Mouse (Mus musculus) thymus, postnatal 25 days (tissue): ENCODE data around the gene Art3.

Source experiments
- DNase-seq: peaks from one replicate; pipeline ENCODE4 v3.0.0; 2022

Gene Art3

DNA sequence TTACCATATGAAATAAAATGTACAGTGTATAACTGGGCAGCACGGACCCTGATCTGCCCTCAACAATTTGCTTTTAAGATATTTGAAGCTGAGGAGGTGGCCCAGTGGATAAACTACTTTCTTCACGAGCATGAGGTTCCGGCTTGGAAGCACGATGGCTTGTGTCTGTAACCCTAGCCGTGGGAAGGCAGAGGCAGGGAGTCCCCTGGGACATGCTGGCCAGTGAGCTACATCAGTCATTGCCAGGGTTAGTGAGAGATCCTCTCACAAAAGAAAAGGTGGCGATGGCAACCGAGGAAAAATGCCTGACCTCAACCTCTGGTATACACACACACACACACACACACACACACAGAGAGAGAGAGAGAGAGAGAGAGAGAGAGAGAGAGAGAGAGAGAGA, 52.1 kb downstream of the Art3 start:
- DNase-seq = no peak

DNA sequence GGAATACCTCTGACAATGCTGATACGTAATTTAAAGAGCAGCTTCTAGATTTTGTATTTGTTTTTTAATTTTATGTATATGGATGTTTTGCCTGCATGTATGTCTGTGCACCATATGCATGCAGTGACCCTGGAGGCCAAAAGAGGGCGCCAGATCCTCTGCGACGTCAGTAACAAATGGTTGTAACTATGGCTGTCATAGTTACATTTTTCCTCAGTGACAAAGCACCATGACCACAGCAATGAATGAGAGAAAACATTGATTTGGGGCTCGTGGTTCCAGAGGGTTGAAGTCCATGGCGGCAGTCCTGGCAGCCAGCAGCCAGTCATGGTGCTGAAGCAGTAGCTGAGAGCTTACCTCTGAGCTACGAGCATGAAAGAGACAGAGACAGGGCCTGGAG, 53.2 kb downstream of the Art3 start:
- DNase-seq = peak; percentile 42

DNA sequence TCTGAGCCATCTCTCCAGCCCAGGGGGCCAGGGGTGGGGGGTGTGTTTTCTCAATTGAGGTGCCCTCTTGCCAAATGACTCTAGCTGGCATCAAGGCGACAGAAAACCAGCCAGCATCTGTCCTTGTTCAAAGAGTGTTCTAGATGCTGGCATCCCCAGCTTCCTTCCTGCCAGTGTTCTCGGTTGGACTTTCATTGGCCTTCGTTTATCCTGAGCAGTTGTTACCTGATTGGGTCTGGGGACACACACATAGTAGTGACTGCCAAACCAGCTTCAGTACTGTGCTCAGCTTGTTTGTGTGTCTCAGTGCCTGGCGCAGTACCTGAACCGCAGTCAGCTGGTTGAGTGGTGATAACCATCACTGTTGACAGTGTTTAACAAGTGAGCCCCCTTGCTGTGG, 54.5 kb downstream of the Art3 start:
- no peak for DNase-seq

DNA sequence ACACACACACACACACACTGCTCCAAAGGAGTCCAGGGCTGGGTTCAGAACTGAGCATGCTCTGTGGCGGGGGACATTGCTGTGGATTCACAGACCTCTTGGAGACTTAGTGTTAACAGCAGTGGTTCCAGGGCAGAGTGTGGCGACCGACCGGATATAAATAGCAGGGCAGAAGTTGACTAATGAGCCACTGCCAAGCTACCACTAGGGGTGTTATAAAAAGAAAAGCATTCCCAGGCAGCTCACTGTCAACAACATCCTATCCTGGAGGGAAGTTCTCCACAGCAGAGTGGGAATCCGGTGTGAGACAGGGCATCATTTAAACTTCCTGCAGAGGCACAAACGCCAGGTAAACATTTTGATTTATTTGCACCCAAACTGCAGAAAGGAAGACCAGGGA, 55.0 kb downstream of the Art3 start:
- no peak for DNase-seq

DNA sequence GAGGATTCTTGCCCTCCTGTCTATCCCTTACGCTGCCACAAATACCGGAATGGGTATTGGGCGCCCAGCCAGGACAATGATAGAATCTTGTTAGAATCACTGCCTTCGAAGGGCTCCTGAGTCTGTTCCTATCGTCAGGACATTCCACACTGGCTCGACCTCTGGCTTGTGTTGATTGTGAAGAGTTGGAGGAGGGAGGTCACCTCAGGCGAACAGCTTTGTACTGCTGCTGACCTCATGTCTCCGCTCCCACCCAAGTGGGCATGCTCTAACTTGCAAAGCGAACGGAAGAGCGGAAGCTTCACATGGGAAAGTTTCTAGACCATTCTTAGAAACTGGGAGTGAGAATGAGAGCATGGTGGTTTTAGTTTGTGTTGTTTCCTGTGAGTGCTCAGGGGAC, 55.8 kb downstream of the Art3 start:
- DNase-seq = no peak

DNA sequence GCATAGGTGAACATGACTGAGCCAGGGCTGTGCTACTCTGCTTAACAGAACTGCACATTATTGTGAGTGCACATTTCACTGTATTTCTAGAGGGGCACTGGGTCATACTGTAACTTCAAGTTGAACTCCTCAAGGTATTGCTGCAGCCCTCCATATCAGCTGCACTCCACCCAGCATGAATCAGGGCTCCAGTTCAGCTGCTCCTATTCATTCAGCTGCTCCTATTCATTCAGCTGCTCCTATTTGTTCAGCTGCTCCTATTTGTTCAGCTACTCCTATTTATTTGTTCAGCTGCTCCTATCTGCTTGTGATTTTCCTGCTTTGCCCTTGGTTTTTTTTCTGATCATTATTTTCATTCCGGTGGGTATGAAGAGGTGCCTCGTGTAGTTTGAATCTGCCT, 58.4 kb downstream of the Art3 start:
- no peak for DNase-seq

DNA sequence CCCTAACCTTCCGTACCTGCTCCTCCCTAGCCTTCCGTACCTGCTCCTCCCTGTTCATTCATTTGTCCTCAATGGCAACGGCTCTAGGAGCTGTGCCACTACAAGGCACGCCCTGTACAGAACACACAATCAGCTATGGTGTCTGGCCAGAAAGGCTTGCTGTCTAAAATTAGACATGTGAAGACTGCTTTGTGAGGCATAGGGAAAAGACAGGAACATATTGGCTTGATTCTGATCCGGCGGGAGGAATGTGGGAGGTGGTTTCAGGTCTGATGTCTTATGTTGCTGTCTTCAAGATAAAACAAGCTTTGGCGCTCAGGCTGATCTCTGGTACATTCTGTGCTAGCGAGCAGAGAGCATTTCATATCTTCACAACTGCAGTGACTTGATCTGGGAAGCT, 59.0 kb downstream of the Art3 start:
- no peak for DNase-seq

DNA sequence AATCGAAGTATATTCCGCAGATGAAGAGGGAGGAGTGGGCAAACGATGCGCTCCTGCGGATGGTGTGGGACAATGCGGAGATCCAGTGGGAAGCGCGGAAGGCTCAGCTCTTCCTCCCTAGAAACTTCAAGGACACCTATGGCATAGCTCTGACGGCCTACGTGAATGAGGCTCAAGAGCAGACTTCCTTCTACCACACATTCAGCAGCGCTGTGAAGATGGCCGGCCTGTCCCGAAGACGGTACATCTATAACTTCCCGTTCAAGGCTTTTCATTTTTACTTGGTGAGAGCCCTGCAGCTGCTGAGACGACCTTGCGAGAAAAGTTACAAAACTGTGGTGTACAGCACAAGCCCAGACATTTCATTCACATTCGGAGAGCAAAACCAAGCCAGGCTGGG, 60.9 kb downstream of the Art3 start:
- DNase-seq = no peak

DNA sequence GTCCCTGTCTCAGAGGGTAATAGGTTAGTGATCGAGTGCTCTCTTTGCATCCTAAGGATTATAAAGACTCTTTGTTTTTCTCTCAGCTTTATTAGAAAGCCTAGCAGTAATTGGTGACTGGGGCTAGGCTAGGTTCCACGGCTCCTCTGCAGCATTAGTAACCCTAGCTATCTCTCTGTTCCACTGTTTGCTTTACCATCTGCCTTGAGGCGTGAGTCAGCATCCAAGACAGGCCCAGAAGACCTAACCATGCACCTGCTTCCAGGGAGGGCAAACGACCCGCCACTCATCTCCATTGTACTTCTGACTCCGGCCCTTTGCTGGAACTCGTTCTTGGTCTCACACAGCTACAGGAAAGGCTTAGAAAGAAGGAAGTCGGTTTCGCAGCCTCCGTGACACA, 62.2 kb downstream of the Art3 start:
- no peak for DNase-seq

DNA sequence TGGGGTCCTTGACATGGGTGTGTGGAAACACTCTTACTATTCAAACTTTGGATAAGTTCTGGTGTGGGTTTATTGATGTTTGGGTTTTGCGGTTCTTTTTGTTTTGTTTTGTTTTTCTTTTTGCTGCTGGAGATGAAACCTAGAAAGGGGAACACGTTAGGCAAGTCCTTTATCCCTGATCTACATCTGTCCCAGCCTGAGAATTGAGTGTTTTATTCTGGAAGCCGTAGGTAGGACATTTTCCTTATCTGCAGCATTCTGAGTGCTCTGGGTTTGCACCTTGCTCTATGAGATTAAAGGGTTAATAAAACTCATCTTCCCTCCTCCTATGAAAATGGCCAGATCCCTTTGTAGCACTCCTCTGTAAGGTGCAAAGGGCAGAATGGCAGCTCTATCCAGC, 64.1 kb downstream of the Art3 start:
- no peak for DNase-seq

DNA sequence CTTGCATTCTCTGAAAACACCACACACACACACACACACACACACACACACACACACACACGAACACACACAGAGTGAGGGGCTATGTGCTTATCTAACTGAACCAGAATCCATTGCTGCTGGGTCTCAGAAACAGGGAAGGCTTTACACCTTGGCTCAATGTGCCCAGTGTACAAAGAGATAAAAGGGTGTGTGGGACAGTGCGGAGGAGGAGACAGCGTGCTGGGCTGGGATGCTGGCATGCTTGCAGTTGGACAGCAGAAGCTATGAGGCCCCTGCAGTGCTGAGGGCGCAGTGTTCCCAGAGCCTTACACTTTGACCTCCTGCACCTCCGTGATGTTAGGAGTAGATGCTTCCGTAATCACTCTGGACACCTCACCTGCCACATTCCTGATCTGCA, 64.8 kb downstream of the Art3 start:
- no peak for DNase-seq

DNA sequence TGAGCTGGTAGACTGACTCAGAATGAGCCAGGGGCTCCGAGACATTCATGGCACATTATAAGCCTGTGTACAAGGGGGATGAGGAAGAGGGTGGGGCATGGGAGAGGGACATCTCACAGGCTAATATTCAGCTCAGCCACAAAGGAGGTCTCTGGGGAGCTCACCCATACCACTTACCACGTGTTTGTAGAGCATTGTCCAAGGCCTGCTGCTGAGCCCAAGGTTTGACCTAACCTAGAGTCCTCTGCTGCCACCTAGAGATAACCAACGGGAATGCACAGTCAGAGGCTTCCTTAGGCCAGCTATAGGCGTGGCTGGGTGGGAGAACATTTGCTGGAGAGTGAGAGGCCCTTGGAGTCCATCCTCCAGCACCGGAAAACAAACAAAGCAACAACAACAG, 66.5 kb downstream of the Art3 start:
- DNase-seq = peak; percentile 72

DNA sequence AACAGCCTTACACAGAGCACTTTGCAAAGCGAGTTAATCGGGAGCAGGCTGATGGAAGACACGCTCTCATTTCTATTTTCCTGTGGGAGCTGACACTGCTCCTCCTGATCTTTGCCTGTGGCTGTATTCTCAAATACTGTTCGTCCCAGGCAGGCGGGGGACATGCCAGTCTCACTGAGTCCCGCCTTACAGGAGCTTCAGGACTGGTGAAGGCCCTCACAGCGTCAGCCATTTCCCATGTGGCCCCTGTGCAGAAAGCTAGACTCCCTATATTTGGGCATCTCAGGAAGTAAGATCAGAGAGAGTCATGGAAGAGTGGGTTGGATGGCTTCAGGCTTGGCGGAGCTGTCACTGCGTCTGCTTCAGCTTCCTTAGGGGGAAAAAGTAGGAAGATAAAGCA, 71.2 kb downstream of the Art3 start:
- no peak for DNase-seq

DNA sequence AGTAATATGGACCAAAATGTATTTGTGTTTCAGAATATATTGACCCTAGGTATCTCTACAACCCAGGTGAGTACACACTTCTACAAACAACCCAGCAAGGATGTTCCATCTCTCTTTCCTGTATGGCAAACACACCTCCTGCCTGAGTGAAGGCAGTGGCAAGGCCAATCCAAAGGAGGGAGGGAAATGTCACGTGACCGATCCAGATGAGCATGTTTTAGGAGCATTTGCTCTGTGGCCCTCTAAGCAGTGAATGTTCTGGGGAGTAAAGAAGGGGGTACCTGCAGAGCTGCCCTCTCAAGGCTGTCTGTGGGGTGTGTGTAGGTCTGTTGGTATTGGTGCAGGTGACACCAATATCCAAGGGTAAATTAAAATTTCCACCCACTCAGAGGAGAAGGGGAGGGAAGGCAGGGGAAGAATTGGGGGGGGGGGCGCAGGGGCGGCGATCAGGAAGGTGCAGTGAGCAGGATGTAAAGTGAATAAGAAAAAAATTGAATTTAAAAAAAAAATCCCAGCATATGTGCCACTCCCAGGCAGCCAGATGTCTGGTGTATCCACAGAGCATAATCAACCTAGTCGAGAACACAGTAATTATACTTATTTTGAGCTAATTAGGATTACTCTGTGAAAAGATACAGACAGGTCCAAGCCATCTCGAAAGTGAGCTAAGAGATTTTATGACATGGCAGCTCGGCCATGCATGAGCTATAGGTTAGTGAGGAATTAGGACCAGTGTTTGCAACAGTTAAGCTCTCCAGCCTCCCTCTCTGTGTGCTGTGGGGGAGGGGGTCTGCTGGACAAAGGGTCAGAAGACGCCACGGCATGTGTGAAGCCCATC, 72.2 kb downstream of the Art3 start:
- DNase-seq = no peak

DNA sequence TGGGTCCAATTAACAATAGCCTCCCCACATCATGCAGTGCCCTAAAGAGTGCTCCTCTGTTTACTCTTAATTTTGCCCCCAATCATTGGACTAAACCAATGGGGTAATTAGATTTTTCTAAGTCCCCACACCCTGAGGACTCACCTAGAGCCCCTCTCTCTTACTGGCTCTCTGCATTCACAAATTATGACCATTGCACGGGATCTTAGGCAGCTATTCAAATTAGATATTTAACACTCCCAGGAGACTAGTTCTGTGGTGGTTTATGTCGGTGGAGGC, 72.7 kb downstream of the Art3 start:
- no peak for DNase-seq

DNA sequence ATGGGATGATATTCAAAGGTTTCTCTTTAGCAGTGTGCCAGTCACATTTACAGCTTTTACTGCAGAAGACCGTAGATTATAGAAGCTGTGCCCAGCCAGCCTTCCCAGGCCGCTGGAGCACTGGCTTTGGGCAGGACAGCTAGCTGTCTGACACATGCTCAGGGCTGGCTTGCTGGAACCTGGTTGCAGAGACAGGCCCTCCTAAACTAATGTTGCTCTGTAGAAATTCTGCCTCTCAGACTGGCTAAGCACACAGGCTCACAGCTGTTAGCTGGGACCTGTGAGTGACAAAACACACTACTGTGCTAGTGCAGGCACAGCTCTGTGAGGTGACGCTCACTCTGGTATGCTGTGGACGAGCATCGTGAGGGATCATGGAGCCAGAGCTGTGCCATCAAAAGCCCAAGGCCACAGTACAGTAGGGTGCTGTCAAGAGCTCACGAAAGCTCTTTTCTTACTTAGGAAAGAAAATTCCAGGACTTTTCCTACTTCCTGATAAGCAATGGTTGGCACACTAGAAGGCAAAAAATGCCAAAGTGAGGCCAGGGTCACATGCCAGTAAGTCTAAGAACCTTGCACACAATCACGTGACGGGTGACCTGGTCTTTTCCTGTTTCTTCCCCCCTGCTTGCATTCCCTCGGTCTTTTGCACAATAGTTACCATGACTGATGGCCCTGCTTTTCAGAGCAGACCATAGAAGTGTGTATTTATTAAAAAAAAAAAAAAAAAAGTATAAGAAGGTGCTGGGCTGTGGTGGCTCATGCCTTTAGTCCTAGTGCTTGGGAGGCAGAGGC, 77.9 kb downstream of the Art3 start:
- no peak for DNase-seq

DNA sequence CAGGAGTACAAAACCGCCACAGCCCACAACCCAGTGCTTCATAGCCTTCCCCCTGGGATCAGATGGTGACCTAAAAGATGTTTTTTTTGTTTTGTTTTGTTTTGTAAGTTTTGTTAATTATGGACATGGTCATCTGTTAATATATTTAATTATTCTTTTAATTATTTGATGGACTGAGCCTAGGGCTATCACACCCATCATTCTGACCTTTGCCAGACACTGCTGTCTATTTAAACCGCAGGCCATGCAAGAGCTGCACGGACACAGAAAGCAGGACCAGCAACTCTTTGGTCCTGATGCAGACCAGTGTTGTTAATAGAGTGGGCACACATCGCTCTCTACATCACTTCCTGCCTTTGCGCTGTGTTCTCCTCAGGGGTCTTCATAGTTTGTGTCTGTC, 78.9 kb downstream of the Art3 start:
- no peak for DNase-seq

DNA sequence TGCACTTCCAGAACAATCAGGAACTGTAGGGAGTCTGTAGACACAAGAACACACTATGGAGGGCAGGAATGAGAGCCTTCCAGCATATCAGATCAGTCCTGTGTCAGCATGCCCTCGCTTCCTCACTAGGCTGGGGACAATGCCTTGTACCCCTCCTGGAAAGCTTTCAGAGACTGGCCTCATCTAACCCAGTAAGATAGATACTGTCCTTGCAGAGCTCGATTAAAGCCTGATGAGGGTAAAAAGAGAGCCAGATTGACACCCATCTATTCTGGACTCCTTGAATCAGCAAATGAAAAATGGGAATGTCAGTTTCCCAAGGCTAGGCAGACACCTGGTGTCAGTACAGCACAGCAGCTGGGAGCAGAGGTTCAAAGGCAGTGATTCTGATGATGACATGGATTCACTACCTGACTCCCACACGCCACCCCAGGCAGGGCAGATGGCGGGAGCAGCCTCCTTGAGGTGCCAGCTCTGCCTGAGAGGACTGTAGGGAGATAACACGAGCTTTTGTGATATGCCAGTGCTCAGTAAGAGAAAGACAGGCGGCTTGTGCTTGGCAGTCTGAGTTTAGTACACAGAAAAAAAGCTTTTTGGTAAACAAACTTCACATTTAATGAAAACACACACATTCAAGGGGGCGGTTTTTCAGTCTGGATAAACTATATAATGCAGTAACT, 80.0 kb downstream of the Art3 start:
- DNase-seq = no peak

DNA sequence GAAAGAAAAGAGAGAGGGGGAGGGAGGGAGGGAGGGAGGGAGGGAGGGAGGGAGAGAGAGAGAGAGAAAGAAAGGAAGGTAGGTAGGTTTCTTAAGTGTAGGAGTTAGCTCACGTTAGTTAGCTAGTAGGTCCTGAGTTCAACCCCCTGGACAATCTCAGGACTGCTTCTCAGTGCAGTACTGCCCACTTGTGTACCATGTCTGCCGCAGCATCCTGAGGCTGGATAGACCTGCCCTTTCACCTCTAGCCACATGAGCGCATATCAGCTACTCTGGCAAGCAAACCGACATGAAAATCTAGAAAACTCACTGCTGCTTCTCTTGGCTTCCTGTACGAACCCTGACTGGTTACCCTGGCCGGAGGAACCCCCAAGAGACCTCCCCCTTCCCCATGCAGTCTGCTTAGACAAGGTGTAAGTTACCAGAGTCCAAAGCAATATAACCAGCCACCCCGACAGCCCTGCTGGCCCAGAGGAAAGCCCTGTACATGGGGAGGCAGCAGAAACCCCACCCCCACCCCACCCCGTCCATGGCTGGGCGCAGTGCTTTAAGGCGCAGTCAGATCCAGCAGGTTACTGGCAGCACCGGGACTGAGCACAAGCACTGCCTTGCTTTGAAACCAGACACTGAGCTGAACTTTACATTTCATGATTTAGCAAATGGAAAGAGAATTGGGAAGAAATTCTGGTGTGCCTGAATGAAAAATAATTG, 81.8 kb downstream of the Art3 start:
- DNase-seq = no peak

DNA sequence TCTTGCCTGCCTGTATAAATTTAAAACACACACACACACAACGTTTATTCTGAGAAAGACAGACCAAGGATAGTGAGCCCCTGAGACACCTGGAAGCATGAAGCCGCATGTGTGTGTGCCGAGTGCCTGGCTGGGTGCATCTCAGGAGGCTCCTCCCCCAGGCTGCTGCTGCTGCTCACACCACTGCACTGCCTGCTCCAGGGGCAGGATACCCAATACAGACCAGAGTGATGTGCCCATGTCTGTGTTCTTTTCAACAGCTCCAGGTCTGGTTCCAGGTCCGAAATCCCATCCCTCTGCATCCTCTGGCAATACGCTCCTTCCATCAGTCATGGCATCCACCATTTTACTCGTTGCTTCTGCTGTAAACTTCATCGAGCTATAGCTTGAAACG, 82.4 kb downstream of the Art3 start:
- DNase-seq = no peak

DNA sequence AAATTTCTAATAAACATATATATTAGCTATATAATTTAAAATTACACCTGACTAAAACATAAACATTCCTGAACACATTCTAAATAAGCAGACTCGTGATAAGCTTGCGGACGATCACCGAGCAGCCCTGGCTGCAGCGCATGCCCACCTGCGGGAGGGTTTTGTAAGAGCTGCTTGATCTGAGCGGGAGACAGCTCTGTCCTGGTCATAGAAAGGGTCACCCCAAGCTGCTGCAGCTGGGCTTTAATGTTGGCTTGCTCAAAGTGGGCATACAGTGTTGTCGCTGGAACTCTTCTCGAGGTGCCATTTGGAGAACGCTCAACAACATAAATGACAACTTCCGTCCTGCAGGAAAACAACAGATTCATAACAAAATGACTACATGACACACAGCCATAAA, 92.5 kb downstream of the Art3 start:
- no peak for DNase-seq

DNA sequence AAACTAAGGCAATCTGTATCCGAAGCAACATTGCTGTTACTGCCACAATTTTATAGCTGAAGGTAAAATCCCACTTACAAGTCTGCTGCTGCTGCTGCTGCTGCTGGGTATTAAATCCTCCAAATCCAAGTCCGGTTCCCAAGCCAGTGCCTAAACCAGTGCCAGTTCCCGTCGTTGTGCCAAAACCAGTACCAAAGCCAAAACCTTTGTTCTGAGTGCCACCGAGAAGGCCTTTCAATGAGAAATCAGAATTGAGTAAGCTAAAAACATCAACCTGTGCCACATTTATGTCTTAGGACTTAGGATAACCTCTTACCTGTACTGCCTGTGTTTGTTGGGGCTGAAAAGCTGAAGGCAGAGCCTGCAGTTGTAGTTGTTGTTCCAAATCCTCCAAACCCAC, 99.1 kb downstream of the Art3 start:
- DNase-seq = no peak

DNA sequence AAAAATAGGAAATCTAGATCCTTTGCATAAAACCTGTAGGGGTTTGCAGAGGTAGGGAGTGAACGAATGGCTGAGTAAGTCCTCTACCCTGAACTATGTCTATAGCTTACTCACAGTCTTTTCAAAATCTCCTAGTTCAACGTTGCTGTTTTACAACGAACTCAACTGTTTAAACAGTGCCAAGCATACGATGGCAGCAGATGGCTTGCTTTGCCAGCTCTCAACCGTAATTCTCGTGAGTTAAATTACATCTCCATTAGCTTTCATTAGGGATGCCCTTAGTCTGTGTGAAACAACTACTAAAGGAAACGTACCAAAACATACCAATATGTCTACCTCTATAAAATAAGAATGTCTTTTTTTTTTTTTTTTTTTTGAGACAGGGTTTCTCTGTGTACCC, 100.0 kb downstream of the Art3 start:
- DNase-seq = no peak

DNA sequence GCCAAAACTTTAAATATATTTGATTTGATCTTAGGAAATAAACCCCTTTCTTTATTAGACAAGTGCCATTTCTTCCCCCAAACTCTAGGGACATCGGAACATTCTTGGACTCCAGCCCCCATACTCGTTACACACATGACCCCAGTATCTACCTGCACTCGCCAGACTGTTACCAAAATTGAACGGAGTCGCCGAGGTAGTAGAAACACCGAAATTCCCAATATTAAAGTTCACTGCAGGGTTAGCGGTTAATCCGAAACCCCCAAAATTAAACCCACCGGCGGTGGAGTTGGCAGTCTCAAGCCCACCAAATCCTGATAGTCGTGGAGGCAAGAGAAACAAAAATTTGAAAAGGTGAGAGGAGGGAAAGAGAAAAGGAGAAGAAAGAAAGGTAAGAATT, 102.4 kb downstream of the Art3 start:
- DNase-seq = no peak
